Mouse (Mus musculus) CH12.LX (cell line): ENCODE results near the gene Dlgap1.

Experiments
- CTCF ChIP-seq, 2 experiments: IDR thresholded peaks in 1 of 2; conservative IDR thresholded peaks in 1 of 2; 2 replicates each; pipeline ENCODE4 v1.5.1; 2011 to 2012; ENCODE audit warnings: low read depth in 2 of 2, low read length in 2 of 2, improper control_type of control experiment in 1 of 2, inconsistent platforms in 1 of 2, mild to moderate bottlenecking in 1 of 2, moderate library complexity in 1 of 2
- GABPA ChIP-seq: IDR thresholded peaks from 2 replicates; pipeline ENCODE4 v1.6.1; 2012; ENCODE audit warnings: low read depth, low read length, improper control_type of control experiment, inconsistent platforms; ENCODE audit not compliant: insufficient replicate concordance
- POLR2A ChIP-seq: IDR thresholded peaks from 2 replicates; pipeline ENCODE4 v1.6.1; 2011; ENCODE audit warnings: low read depth, mild to moderate bottlenecking, improper control_type of control experiment, low read length
- TBP ChIP-seq: conservative IDR thresholded peaks from 2 replicates; pipeline ENCODE4 v1.6.1; 2011; ENCODE audit warnings: low read depth, low read length, improper control_type of control experiment
- USF1 ChIP-seq: IDR thresholded peaks from 2 replicates; pipeline ENCODE4 v1.6.1; 2014; ENCODE audit warnings: low read depth, mild to moderate bottlenecking, inconsistent platforms, low read length, improper control_type of control experiment

DNA sequence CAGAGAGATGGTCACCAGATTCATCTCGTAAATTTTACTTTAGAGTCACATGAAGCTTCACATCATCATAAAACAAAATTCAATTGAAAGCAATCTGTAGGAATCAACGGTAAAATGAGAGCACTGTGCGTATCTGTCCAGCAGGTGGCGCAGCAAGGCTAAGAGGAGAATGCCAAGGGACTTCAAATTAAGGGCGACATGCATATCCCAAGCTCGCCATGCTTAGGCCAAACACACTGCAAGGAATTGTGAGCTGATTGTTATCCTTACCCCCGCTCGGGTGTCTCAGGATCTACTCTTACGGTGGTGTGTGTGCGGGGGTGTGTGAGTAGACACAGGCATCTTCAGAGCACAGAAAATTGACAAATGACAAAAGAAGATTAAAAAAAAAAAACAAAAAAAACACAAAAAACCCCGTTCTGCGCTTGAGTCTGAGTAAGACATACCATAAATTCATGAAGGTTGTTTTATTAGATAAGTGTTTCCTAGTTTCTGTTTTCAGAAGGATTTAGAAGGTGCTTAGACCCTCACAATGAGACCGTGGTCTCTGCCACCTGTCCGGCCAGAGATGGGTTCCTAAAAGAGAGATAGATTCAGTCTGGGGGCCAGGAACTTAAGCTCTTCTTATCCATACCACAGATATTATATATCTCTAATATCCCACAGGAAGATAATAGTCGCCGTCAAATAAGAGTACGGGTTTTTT lies 461.0 kb downstream of the Dlgap1 start:
- no peak for TF ChIP-seq USF1
- peak; percentile 77 to 92 for TF ChIP-seq CTCF (conservative IDR thresholded peaks at IDR 0.05 in 1 of 2, IDR thresholded peaks at IDR 0.05 in 1 of 2; ENCODE audit: low read depth in 2 of 2, low read length in 2 of 2)
- no peak for TF ChIP-seq POLR2A
- TF ChIP-seq TBP, result no peak
- TF ChIP-seq GABPA, result no peak
